Mouse (Mus musculus) liver, adult (tissue): Measurements from ENCODE around the gene Xrcc6.

Experiments used
- GATA4 ChIP-seq: IDR thresholded peaks from 2 replicates; pipeline ENCODE4 v1.6.1; 2014; ENCODE audit warnings: mild to moderate bottlenecking, low read length; ENCODE audit not compliant: insufficient replicate concordance

Xrcc6 gene

DNA sequence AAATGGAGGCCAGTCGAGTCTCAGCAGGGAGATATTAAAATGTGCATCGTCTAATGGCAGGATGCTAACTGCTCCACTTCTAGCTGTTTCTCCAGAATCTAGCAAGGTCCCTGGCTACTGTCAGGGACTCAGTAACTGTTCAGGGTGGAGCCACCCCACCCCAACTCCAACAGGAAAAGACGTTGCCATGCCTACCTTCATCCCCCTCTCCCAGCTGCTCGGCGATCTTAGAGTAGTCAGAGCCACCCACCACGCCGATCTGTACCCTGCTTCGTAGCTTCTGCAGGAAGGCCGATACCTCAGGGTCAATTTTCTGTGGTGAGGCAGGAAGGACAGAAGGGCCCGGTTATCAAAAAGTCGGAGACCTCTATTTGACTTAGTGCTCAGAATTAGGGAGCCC lies 30.0 kb upstream of the Xrcc6 start:
- TF ChIP-seq GATA4 = no peak

DNA sequence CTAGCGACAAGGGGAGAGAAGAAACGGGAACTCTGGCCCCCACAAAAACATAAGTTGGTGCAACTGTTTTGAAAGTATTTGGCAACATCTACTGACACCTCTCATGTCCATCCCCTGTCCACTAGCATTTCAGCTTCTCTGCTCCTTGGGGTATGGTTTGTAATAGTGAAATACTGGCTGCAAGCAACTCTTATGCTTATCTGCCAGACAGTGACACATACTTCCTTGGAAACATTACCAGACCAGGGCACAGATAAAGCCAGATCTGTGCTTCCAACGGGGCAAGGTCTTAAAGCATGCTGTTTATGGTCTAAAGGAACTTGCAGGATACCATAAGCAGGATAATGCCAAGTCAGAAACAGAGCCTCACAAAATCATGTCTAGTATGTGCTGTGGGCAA lies 28.7 kb upstream of the Xrcc6 start:
- TF ChIP-seq GATA4 = no peak

DNA sequence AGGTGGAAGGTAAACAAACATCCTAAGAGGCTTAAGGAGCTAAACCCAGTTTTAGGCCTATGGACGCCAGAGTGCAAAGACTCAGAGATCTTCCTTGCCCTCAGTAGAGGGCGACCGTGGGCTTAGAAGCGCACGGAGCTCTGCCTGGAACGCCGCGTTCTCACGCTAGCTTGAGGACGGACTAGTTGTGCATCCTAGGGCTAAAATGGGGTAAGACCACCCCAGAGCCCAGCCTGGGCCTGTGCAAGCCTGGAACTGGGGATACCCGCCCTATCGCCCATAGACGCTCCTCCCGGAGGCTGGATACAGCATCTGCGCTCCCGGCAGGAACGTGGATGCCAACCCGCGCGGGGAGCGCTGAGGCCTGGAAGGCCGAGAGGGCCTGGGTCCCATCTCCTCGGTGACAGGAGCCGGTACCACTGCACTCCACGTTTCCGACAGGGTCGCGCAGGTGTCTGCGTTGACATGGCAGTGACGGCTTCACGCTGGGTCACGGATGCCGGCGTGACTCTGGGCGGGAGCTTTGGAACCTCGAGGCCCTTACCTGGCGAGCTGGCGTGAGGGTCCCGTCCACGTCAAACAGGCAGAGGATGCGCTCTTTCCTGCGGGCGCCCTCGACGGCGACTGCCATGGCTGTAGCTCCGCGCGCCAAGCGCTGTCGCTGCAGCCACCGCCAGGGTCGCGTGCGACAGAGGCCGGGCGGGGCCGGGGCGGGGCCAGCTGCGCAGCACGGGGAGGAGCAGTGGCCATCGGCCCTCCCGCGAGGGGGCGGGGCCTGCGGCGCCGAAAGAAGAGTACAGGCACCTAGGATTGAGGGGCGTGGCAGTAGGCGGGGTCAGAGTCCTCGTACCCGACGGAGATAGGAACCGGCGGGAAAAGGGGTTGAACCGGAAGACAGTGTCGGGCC lies 27.2 kb upstream of the Xrcc6 start, which contains the start of gene Pmm1:
Gene Pmm1, minus strand, starts transcription at position 760 of the 907 bp plus-strand sequence.
- TF ChIP-seq GATA4 = peak; percentile 37; the same call in 1 of the 2 replicates

DNA sequence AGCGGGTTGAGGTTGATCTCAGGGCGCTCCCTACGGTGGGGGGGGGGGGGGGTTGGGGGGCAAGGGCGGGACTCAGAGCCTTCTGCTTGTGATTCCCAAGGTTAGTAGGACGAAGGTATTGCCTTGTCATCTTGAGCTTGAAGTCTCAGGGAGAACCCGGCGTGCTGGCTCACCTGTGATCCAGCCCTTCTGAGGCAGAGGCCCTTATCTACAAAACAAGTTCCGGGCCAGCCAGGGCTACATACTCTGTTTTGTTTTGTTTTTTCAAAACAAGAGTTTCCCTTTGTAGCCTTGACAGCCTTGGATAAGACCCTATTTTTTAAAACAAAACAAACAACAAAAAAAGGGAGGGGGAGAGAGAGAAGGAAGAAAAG lies 26.6 kb upstream of the Xrcc6 start:
- no peak for TF ChIP-seq GATA4

DNA sequence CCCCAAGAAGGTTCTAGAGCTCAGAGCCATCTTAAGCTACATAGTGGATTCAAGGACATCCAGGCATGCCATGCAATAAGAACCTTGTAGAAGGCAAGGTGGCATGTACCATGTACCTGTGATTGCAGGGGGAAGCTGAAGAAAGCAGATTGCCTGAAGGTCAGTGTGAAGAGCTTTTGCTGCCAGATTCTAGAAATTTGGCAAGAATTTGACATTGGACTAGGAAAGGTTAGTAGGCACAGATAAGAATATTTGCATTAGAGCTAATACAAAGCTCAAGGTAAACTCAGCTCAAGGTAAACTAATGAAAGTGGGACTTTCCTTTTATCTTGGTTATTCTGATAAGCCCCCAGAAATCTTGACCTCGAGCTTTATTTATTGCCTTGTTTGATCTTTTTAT lies 23.4 kb upstream of the Xrcc6 start:
- peak; percentile 89 for TF ChIP-seq GATA4

DNA sequence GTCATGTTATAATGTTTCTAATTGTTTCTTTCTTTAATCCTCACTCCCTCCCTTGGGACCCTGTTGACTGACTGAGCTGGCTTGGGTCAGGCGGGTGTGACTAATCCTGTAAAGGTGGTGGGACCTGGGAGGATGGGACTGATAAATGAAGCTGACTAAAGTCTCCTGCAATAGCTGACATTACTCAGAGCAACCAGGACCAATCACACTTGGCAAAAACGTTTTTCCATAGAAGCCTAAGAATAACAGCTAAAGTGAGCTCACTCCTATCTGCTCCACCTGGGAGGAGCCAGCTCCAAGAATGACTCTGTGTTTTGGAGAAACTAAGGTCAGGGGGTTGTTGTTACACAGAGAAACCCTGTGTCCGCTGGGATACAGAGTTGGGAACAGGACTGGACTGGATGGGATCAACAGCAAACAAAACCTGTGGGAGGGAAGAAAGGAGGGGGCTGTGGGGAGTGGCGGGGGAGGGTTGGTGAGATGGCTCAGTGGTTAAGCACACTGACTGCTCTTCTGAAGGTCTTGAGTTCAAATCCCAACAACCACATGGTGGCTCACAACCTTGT lies 22.6 kb upstream of the Xrcc6 start:
- no peak for TF ChIP-seq GATA4

DNA sequence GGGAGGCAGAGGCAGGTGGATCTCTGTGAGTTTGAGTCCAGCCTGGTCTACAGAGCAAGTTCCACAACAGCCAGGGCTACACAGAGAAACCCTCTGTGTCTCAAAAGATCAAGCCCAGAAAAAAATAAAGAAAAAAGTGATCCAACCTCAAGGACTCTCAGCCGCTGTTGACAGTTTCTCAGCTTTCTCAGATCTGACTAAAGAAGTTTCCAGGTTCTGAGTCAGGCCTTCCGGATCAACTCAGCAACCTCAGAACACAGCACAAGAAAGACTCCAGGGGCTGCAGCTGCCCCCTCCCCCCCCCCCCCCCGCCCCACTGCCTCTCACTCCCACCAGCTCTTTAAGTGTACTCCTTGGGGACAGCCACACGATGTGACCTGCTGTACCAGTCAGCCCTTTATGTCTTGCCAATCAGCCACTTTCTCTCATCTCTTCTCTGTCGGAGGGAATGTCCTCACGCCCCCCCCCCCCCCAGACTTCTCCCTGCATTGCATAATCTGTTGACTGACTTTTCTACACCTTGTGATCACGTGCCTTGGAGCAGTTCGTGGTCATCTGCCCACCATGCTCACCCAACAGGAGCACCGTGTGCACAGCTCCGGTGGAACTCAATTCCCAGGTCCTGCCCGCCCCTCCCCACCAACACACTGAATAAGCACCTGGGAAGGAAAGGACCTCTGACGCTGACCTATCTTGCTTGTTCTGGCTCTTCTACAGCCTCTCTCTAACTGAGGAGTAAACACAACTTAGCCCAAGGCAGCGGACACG lies 21.4 kb upstream of the Xrcc6 start:
- TF ChIP-seq GATA4 = no peak

DNA sequence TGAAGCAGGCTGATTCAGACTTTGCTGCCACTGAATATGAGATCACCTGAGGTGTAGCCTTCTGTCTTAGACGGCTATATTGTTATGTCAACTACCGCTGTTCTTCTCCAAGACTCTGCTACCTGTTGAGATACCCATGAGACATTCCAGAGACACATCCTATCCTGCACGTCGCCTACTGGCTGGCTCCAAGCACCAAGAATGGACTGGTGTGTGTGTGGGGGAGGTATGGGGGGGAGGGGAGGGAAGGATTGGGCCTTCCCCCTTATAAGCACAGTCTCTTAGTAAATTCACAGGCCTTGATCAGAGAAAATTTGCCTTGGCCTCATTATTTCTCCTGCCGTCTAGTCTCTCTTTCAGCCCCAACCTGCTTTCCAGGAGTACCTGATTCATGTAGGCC lies 19.8 kb upstream of the Xrcc6 start:
- TF ChIP-seq GATA4 = no peak

DNA sequence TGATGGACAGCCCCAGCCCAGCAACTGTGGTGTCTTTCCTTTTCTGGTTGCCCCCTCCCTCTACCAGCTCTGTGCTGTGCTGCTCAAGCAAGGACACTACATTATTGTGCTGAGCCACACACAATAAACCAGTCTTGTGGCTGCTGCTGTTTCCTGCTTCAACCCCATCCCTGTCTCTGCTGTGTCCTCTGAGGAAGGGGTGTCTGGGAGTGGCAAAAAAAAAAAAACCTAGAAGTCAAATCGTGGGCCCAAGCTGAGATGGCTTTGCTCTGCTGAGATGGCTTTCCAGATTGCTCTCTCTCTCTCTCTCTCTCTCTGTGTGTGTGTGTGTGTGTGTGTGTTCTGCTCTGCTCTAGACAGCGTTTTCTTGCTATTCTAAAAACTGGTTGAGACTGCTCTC lies 19.2 kb upstream of the Xrcc6 start:
- no peak for TF ChIP-seq GATA4

DNA sequence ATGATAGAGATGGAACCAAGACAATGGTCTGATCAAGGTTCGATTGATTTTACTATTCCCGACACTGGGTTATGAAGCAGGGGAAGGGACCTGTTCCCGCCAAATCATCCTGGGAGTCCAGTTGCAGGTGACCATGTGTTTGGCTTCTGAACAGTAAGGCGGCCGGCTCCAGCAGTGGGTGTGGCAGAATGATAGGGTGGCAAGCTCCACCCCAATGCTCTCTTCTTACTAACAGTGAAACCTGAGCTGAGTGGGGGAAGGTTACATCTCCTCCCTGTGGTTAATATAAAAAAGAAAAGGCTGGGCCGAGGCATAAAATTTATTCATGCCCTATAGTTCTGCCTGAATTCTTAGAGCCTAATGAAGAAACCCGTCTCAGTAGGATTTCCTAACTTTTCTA lies 18.5 kb upstream of the Xrcc6 start:
- no peak for TF ChIP-seq GATA4

DNA sequence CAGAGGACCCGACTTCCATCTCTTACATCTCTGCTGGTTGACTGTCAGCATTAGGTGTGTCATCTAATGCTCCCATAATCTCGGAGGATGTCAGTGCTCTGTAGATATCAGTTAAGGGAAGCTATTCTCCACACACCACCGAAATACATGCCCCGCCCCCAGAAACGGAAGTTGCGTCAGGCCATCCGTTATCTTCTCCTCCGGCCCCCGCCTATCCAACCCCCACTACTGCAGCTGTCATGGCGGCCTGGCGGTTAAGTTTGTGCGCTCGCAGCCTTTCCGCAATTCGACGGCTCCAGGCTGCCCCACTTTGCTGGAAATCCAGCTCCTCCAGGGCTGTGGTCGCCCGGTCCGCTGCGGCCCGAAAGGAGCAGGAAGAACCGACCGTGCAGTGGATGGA lies 7.3 kb upstream of the Xrcc6 start, which contains the start of gene 1700029P11Rik:
Gene 1700029P11Rik, plus strand, starts transcription at position 220 of the 400 bp plus-strand sequence.
- no peak for TF ChIP-seq GATA4

DNA sequence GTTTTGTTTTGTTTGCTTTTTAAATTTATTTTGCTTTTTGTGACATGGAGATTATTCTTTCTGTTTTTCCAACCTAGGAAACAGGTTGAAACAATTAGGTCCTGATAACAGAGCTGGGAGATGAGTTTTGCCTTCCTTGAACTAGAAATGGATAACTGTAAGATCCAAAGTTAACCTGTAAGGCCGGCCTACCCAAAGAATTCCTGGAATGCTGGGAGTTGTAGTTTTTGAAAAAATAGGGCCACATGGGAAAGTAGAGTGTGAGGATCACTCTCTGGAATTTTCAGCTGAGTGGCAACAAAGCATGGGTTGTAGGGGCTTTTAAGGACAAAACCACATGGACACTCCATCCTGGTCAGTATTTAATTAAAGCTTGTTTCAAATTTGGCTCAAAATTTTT lies 5.5 kb upstream of the Xrcc6 start:
- TF ChIP-seq GATA4 = no peak

DNA sequence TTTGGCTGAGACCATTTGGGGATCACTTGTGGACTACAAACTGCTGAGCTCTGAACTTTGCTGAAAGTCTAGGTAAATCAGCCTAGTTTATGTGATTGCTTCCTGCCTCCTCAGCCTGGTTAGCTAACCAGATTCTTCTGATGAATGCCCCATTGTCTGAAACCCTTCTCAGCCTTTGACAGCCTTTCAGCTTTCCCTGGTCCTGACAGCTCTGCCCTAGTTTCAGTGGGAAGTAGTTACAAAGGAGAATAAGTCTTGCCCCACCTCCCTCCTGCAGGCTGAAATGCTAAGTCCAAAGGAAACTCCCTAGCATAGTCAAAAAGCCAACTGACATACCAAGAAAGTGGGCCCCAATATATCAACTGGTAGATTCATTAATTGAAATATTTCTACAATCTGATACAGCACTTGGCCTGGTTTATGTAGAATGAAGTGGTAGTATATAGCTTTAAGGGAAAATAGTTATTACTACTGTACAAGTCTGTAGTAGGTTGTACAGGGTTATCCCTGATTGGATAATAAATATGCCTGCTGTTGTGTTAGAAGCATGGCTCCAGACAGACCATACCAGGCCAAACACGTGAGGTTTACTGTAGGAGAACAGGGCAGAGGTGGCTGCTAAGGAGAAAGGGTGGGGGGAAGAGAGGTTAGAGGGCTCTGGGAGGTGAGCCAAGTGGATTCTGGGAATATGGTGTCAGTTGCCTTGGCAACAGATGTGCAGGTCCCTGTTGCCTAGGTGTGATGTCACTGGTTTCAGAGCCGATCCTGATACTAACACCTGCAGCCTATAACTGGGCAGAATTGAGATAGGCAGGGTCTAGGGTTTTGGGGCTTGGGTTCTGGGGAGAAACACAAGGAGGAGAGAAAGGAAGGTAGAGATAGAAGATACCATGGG lies 2.1 kb upstream of the Xrcc6 start:
- no peak for TF ChIP-seq GATA4

DNA sequence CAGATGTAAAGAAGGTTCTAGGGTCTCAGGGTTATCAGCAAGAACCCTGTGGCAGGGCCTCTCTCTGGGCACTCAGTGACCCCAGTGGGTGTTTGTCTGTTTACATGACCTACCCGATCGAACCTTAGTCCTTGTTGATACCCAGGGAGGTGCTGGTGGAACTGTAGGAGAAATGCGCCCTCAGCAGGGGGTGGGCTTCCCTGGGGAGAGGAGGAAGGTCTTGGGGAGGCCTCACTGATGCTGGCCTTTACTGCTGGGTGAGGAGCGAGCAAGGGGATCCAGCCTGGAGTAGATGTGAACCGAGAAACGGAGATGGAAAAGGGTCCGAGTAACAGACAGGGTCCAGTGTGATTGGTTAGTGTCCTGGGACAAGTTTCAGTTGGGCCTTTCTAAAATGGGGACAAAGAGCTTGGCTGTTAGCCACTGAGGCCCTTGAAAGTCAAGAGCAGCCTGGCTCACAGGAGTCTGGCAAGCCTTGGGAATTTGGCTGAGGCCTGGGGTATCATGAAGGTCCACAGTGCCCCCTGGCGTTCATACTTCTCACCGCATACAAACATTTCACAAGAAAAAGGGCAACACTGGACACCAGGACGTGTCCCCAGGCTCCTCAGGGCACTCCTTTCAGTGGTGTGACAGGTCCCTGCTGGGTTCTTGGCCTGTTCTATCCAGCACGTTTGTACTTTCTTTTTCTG lies 1.9 kb downstream of the Xrcc6 start:
- TF ChIP-seq GATA4 = no peak

DNA sequence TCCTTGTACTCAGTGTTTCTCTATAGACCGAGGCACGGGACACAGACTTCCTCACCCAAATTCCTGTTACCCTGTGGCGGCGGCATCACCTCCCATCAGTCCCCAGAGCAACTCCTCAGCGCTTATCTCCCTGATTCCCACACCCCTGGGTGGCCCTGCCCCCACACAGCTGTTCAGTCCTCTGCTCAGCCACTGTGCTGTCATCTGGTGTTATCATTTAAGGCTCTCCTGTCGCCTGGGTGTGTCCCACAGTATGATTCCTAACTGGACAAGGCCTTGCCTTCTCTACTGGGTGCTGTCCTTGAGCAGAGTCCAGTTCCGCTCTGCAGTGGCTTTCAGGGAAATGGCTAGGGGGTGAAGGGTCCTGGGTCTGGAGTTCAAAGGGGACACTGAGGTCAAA lies 2.9 kb downstream of the Xrcc6 start:
- TF ChIP-seq GATA4 = no peak

DNA sequence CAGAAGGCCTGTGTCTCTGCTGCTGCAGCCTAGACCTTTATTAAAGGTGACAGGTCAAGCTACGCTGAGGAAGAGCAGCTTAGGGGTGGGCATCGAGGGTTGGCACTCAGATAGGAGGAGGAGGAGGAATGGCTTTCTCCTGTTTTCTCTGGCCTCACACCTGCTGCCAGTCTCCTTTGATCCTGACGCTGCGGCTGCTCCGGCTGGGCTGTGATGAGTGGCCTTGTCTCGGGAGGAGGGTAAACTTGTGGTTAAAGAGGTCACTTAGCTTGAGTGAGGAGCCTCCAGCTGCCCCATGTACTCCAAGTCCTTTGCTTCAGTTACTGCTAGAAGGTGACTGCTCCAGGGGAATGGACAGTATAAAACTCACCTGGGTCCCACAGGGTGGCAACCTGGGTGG lies 6.4 kb downstream of the Xrcc6 start:
- TF ChIP-seq GATA4 = no peak
